Mouse (Mus musculus): ENCODE measurements around the gene Fam122a. TPM values are rescaled to one million over a fixed set of nuclear protein-coding genes. Genes with fewer than 3 reads are reported as not detected.

The Fam122a gene
- 41.1 TPM in 2 replicates for polyA plus RNA-seq (2015; fragmentation: Nextera tagmentation; extraction: Ambion mirVana)

DNA sequence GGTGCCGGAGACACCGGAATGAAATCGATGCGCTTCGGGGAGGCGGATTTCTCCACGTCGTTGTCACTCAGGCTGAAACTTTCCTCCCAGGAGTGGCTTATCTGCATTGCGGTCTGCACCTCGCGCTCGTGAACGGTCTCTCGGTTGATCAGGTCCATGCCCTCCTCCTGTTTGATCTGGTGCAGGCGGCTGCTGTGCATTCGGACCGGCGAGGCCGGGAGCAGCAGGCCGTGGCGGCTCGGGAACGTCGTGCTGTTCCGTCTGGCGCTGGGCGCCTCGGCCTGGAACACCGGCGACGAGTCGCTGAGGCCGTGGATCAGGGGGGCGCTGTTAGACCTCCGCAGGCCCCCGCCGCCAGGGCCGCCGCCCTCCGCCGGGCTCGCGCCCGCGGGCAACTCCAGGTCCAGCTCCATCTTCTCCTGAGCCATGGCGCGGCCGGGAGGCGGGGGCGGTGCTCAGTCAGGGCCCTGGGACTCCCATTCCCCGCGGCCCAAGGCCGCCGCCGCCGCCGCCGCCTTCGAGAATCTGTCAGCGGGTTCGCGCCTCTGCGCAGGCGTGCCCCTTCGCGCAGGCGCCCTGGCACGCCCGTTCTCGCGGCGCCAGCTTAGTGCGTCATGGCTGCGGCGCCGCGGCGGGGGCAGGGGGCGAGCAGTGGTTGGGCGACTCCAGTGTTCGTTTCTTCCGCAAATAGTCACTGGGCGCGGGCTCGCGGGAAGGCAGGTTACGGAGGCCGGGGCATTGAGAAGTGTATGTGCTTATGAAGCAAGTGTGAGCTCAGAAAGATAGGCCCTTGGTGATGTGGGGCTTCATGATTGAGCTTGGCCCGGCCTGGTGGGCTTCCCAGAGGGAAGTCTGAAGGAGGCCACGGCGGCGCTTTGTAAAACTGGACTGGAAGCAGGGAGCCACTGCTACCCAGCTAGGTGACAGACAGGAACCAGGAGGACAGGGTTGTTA, at the start of gene Fam122a:
Fam122a (minus strand) TSS at position 428 of the 954 bp plus-strand sequence.
- Histone ChIP-seq H3K9ac (peak within 1 kb of the TSS; percentile 92), H3K36me3 (peaks cover 10% of the 10 kb centered on the region; the same call in 1 of the 2 replicates), H3K9me3 (no peaks in the 10 kb centered on the region), H3K4me3 (peak within 1 kb of the TSS; percentile 80), H3K27me3 (replicated peaks) (no peaks in the 10 kb centered on the region), H3K27ac (replicated peaks) (peak within 1 kb of the TSS; percentile 96), H3K4me2 (peak within 1 kb of the TSS; percentile 78), H3K4me1 (peaks cover 34% of the 10 kb centered on the region)
- peak; percentile 90 for ATAC-seq (ENCODE audit: extremely low read depth, insufficient number of reproducible peaks, low FRiP score, low TSS enrichment)
- under 1% methylated on average over 82 of the region's 92 CpGs for WGBS

DNA sequence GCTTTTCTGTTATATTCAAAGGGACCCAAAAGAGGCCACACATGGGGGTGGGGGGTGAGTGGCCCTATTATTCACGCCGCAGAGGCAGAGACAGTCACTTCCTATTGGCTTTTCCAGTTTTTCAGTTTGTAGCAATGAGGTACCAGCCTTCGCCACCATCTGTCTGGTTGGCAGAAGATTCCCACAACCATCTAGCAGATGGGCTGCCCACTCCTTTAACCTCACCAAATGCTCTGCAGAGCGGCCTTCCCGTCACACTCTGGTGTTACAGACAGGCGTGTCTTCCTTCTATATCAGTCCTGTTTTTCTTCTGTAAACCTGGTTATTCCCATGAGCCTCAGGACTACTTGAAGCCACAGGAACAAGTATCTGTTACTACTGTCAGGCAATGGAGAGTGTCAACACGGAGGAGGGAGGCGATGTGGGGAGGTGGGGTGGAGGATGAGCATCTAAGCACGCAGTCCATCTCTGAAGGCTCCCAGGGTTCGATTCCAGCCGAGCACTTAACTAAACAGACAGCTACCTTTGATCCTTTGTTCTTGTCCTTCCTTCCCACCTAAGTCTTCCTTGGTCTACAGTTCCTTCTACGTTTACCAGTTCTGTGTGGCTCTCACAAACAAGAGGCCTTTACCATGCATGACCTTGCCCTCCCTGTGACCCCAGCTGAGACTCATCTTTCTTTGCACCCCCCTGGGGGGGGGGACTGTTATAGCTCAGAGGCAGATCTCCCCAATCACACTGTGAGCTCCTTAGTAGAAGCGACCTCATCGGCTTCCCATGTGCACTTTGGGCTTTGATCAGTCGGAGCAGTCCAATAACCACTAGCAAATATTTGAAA, 46.5 kb upstream of the Fam122a start:
- Histone ChIP-seq H3K4me2 (no peak overlapping the region), H3K4me3 (no peak overlapping the region), H3K27me3 (replicated peaks) (no peaks in the 10 kb centered on the region), H3K36me3 (no peaks in the 10 kb centered on the region), H3K4me1 (peaks cover 71% of the 10 kb centered on the region), H3K27ac (replicated peaks) (no peak overlapping the region), H3K9me3 (no peaks in the 10 kb centered on the region), H3K9ac (no peak overlapping the region)
- ATAC-seq (ENCODE audit: extremely low read depth, insufficient number of reproducible peaks, low FRiP score, low TSS enrichment) = no peak
- WGBS = 84% methylated on average over 15 of the region's 15 CpGs

DNA sequence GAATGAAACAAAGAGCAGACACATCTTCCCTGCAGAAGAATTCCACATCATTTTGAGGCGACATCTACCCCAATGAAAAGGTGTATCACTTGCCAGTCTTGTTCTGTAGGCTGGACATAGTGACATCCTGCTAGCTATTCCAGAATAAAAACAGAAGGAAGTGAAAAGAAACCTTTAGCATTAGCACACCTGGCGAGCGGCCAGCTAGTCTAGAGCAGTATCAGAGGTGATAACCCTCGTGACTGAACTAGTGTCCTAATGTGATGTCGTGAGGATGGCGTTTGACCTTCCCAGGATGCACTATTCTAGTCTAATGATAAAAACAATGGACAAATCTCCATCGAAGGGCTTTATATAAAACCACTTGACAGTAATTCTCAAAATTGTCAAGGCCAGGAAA, 44.8 kb upstream of the Fam122a start:
- no peaks in the 10 kb centered on the region for H3K27me3 ChIP-seq (replicated peaks)
- H3K9ac ChIP-seq = no peak overlapping the region
- no peak for ATAC-seq (ENCODE audit: extremely low read depth, insufficient number of reproducible peaks, low FRiP score, low TSS enrichment)
- no peaks in the 10 kb centered on the region for H3K9me3 ChIP-seq
- H3K4me1 ChIP-seq = peaks cover 62% of the 10 kb centered on the region
- no peak overlapping the region for H3K27ac ChIP-seq (replicated peaks)
- 50% methylated on average over 7 of the region's 7 CpGs for WGBS
- no peak overlapping the region for H3K4me3 ChIP-seq
- no peaks in the 10 kb centered on the region for H3K36me3 ChIP-seq
- H3K4me2 ChIP-seq = no peak overlapping the region

DNA sequence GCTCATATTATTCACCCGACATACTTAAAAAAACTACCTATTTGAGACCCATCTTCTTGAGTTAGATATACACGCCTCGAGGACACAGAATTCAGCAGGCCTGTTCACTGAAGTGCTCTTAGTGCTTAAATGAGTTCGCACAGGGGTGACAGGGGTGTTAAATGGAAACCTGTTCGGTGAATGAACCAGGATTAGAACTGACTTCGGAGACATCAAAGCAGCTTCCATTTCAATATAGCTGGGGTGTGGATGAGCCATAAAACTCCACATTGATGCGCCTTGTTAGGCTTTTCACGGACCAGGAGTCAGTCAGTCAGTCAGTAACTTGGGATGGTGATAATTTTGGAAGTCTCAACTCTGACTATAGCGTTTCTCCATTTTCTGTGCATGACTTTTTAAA, 44.0 kb upstream of the Fam122a start:
- 68% methylated on average over 9 of the region's 9 CpGs for WGBS
- Histone ChIP-seq H3K27me3 (replicated peaks) (no peaks in the 10 kb centered on the region), H3K36me3 (no peaks in the 10 kb centered on the region), H3K4me1 (peaks cover 58% of the 10 kb centered on the region), H3K9ac (no peak overlapping the region), H3K4me3 (no peak overlapping the region), H3K27ac (replicated peaks) (peak overlapping the region; percentile 13; the same call in 1 of the 2 replicates), H3K4me2 (peak overlapping the region; percentile 0; the same call in 1 of the 2 replicates), H3K9me3 (no peaks in the 10 kb centered on the region)
- no peak for ATAC-seq (ENCODE audit: extremely low read depth, insufficient number of reproducible peaks, low FRiP score, low TSS enrichment)

DNA sequence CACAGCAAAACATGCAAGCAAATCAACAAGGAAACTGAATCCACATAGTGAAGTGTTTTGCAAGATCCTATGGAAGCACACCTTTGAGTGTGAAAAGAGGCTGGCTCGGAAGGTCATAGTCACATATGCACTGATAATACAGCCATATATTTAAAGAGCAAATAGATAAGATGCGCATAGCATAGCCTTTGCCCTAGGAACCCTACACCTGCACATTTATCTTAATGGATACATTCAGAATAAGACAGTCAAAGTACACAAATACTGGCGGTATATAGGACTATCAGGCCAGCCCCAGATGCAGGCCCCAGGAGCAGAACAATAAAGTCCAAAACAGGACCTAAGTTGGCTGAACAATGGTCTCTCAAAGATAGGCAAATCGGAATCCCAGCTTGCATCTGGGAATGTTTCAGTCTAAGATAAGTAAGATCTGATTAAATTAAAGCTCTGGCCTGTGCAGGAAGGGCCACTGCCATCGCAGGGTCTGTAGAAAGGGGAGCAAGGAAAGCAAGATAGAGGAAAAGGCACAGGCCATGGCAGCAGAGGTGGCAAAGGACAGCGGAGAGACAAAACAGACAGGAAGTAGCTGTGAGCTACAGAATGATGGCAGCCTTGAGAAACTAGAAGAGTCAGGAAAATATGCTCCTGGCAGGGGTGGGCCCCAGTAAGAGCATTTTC, 42.7 kb upstream of the Fam122a start:
- ATAC-seq (ENCODE audit: extremely low read depth, insufficient number of reproducible peaks, low FRiP score, low TSS enrichment) = no peak
- no peak overlapping the region for H3K4me2 ChIP-seq
- no peaks in the 10 kb centered on the region for H3K27me3 ChIP-seq (replicated peaks)
- 60% methylated on average over 6 of the region's 6 CpGs for WGBS
- no peak overlapping the region; the same call in 1 of the 2 replicates for H3K27ac ChIP-seq (replicated peaks)
- H3K9me3 ChIP-seq = no peaks in the 10 kb centered on the region
- H3K4me3 ChIP-seq = no peak overlapping the region
- H3K36me3 ChIP-seq = no peaks in the 10 kb centered on the region
- peaks cover 66% of the 10 kb centered on the region for H3K4me1 ChIP-seq
- no peak overlapping the region for H3K9ac ChIP-seq

DNA sequence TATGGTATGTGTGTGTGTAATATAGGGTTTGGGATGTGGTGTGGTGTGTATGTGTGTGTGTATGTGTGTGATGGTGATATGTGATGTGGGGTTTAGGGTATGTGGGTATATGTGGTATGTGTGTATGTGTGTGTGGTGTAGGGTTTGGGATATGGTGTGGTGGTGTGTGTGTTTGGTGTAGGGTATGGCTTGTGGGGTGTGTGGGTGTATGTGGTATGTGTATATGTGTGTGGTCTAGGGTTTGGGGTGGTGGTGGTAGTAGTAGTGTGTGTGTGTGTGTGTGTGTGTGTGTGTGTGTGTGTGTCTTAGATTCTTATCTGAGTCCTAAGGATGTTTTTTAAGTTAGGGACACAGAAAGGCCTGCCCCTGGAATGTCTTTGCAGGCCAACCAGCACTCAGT, 41.2 kb upstream of the Fam122a start:
- Histone ChIP-seq H3K9me3 (no peaks in the 10 kb centered on the region), H3K36me3 (no peaks in the 10 kb centered on the region), H3K4me3 (no peak overlapping the region), H3K27ac (replicated peaks) (no peak overlapping the region), H3K4me2 (no peak overlapping the region), H3K4me1 (peaks cover 69% of the 10 kb centered on the region), H3K9ac (peak overlapping the region; percentile 14; the same call in 1 of the 2 replicates), H3K27me3 (replicated peaks) (no peaks in the 10 kb centered on the region)
- ATAC-seq (ENCODE audit: extremely low read depth, insufficient number of reproducible peaks, low FRiP score, low TSS enrichment) = no peak; the same call in 1 of the 2 replicates

DNA sequence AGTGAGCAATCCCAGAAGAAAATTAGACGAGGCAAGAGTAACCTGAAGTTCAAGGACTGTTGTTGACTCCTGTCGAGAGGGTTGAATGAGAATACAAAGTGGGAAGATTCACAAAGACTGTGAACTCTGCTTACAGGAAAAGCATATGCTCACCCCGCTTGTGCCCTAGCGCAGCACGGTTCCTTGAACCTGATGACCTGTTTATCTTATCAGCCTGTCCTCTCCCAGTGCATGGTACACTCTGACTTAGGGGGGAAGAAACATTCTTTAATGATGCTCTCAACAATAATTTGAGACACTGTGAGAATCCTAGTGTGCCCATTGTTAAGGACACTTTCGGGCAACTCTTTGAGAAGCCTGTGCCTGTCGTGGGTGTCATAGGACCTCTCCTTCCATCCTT, 39.9 kb upstream of the Fam122a start:
- Histone ChIP-seq H3K4me2 (no peak overlapping the region), H3K9me3 (no peaks in the 10 kb centered on the region), H3K27ac (replicated peaks) (no peak overlapping the region), H3K9ac (no peak overlapping the region), H3K4me3 (no peak overlapping the region), H3K36me3 (no peaks in the 10 kb centered on the region), H3K27me3 (replicated peaks) (no peaks in the 10 kb centered on the region), H3K4me1 (peaks cover 78% of the 10 kb centered on the region)
- 31% methylated on average over 7 of the region's 7 CpGs for WGBS
- ATAC-seq (ENCODE audit: extremely low read depth, insufficient number of reproducible peaks, low FRiP score, low TSS enrichment) = no peak

DNA sequence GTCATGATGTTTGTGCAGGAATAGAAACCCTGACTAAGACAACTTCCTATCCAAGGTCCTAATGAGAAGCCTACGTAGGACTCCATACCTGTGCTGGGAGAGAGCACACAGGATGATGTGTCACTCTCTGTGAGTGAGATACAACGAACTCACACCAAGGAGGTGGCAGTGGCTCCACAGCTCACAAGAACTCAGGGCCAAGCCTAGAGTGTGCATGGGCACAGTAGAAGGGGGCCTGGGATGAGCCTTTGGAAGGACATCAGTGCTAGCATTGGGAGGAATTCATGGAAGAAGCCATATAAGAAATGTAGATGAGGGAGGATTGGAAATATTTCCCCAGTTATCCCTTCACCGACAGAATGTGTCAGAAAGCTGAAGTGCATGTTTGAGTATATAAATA, 38.8 kb upstream of the Fam122a start:
- H3K36me3 ChIP-seq = no peaks in the 10 kb centered on the region

DNA sequence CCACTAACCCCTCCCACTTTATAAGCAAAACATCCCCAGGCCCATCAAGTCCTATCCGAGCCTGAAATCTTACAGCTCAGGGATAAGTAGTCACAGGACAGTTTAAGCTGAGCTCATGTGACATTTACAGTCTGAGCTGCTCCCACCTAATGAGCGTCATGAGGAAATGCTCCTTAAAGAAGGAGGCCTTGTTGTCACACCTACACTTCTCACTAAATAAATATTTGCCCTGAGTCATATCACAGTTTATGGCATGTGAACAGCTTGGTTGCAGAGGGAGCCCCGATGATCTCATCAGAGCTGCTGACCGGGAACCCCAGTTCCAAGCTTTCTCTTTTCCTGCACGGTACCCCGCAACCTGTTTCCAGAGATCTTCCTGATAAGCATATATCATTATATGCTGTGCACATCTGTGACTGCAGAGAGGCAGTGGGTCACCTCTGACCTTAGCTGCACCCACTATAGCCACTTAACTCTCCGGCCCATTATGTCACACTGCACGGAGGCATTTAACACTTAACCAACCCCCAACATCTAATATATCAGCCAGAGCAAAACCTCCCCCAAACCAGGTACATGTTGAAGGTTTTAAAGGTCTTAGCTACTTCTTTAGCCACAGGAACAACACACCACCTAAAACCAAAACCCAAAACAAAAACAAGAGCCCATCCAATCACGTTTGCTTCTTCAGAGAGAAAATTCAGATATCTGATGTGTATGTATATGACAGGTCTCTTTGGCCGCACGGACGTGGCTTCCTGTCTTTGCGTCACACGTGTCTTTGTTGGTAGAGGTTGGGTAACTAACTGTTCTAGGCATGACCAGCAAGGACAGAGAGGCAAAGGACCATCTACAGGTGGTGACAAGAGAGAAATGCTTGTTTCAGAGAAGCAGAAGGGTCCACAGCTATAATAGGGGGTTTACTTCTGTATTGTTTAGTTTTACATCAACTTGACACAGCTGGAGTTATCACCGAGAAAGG, 37.8 kb upstream of the Fam122a start:
- 78% methylated on average over 15 of the region's 15 CpGs for whole genome bisulfite sequencing
- Histone ChIP-seq H3K27me3 (replicated peaks) (no peaks in the 10 kb centered on the region), H3K27ac (replicated peaks) (no peak overlapping the region), H3K9ac (no peak overlapping the region), H3K9me3 (no peaks in the 10 kb centered on the region), H3K4me3 (no peak overlapping the region), H3K4me2 (no peak overlapping the region), H3K4me1 (peaks cover 74% of the 10 kb centered on the region), H3K36me3 (no peaks in the 10 kb centered on the region)
- ATAC-seq (ENCODE audit: extremely low read depth, insufficient number of reproducible peaks, low FRiP score, low TSS enrichment) = no peak

More for the DNA sequence above, 38.8 kb upstream of the Fam122a start:
- Histone ChIP-seq H3K4me2 (no peak overlapping the region), H3K27me3 (replicated peaks) (no peaks in the 10 kb centered on the region), H3K9me3 (no peaks in the 10 kb centered on the region), H3K4me1 (peaks cover 80% of the 10 kb centered on the region), H3K4me3 (no peak overlapping the region), H3K9ac (no peak overlapping the region), H3K27ac (replicated peaks) (no peak overlapping the region)
- WGBS = 87% methylated on average over 3 of the region's 3 CpGs
- no peak for ATAC-seq (ENCODE audit: extremely low read depth, insufficient number of reproducible peaks, low FRiP score, low TSS enrichment)

Measured in heart, embryonic 13.5 days (tissue).